Mouse (Mus musculus) heart, postnatal 0 days (tissue): ENCODE data around the gene Map4k5. TPM values are rescaled to one million over a fixed set of nuclear protein-coding genes. Genes with fewer than 3 reads are reported as not detected.

Source experiments
- ATAC-seq: fragments of 200-750 bp; cut with Nextera tagmentation; 2 replicates; pipeline ENCODE4 v1.8.0; 2017; ENCODE audit warnings: low read depth, moderate number of reproducible peaks, moderate library complexity; ENCODE audit not compliant: insufficient read depth
- DNase-seq: peaks from one replicate; pipeline ENCODE4 v3.0.0-alpha.2; 2016; ENCODE audit warnings: low spot score
- H3K27ac ChIP-seq: fragments of 300-500 bp; sonication (generic); 2 replicates; pipeline ENCODE4 v1.5.1; 2014; ENCODE audit warnings: low read depth, mild to moderate bottlenecking
- H3K27me3 ChIP-seq: fragments of 300-500 bp; sonication (generic); 2 replicates; pipeline ENCODE4 v1.6.1; 2014; ENCODE audit warnings: low read length, mixed read lengths; ENCODE audit not compliant: control insufficient read depth, insufficient read depth
- H3K36me3 ChIP-seq: fragments of 300-500 bp; sonication (generic); replicated peaks from 2 replicates; pipeline ENCODE4 v1.6.1; 2014; ENCODE audit warnings: low read length, mixed read lengths; ENCODE audit not compliant: control insufficient read depth, insufficient read depth
- H3K4me1 ChIP-seq: fragments of 300-500 bp; sonication (generic); 2 replicates; pipeline ENCODE4 v1.6.1; 2014; ENCODE audit warnings: antibody characterized with exemption; ENCODE audit not compliant: control insufficient read depth, insufficient read depth
- H3K4me2 ChIP-seq: fragments of 300-500 bp; sonication (generic); 2 replicates; pipeline ENCODE4 v1.6.1; 2014; ENCODE audit warnings: low read depth, mild to moderate bottlenecking, low read length, moderate library complexity
- H3K4me3 ChIP-seq: fragments of 300-500 bp; sonication (generic); 2 replicates; pipeline ENCODE4 v1.5.1; 2014; ENCODE audit warnings: low read depth, low read length
- H3K9ac ChIP-seq: fragments of 300-500 bp; sonication (generic); replicated peaks from 2 replicates; pipeline ENCODE4 v1.6.1; 2014; ENCODE audit warnings: low read depth, low read length, mixed read lengths
- H3K9me3 ChIP-seq: fragments of 300-500 bp; sonication (generic); replicated peaks from 2 replicates; pipeline ENCODE4 v1.6.1; 2016; ENCODE audit warnings: low read length; ENCODE audit not compliant: control insufficient read depth
- CTCF ChIP-seq: IDR thresholded peaks from 2 replicates; pipeline ENCODE4 v1.5.1; 2016; ENCODE audit warnings: antibody characterized with exemption, control low read depth, low read depth
- EP300 ChIP-seq: IDR thresholded peaks from 2 replicates; pipeline ENCODE4 v1.6.1; 2016; ENCODE audit warnings: antibody characterized with exemption, low read depth
- WGBS: fragments of 180-500 bp; shearing (Covaris S2); extraction: QIAGEN DNeasy Blood & Tissue Kit; methylation state at CpG from one replicate; pipeline ENCODE4 v1.1.7; 2014; 5-methylcytosine and 5-hydroxymethylcytosine counted together
- microRNA counts: library from miRNA; unstranded; fragments of <30 nt; microRNA quantifications from one replicate; lab custom pipeline; 2015
- microRNA-seq: library from miRNA; unstranded; fragments of <30 nt; microRNA quantifications from one replicate; pipeline ENCODE4, GENCODE M21; 2016
- polyA plus RNA-seq: library from polyadenylated mRNA; unstranded; fragments of >200 nt; fragmentation: Nextera tagmentation; extraction: Ambion mirVana; gene quantifications from 2 replicates; pipeline ENCODE4 v1.2.1, GENCODE M21; 2015
- total RNA-seq: library from RNA; depleted of rRNA; stranded (reverse); fragments of >200 nt; gene quantifications from 2 replicates; pipeline ENCODE4 v1.2.3, GENCODE M21; 2014; ENCODE audit warnings: low replicate concordance; rRNA removed

Gene Map4k5
- total and polyA plus RNA-seq, 2 experiments from 2014 or later = 20.2 to 55.8 TPM

DNA sequence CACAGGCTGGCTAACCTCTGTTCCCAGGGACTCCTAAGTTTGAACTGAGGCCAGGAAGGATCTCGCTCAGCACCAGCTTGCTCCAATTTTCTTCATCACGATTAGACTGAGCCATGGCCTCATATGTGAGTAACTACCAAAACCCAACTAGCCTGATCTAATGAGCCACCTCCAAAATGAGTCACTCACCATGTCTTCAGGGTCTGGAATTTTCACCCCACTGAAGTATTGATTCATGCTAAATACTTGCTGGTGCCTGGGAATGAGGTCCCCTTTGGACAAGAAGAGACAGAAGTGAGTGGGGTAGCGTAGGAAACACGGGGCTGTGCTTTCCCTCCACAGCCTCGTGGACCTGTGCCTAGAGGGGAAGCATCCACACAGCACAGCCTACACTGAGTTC lies 139.1 kb downstream of the Map4k5 start:
- H3K4me2 ChIP-seq = no peak overlapping the region
- peaks cover 6% of the 10 kb centered on the region for H3K36me3 ChIP-seq
- peaks cover 21% of the 10 kb centered on the region for H3K4me1 ChIP-seq
- WGBS = 73% methylated on average over 5 of the region's 5 CpGs
- no peaks in the 10 kb centered on the region for H3K9me3 ChIP-seq
- DNase-seq (no peak), ATAC-seq (no peak)
- no peak overlapping the region for H3K9ac ChIP-seq
- no peak overlapping the region for H3K27ac ChIP-seq
- no peaks in the 10 kb centered on the region for H3K27me3 ChIP-seq
- TF ChIP-seq CTCF = no peak
- TF ChIP-seq EP300 = no peak
- no peak overlapping the region for H3K4me3 ChIP-seq

MicroRNA genes within 50 kb of the gene (microRNA counts, 519-probe panel; counts per million panel counts)
- microRNA mmu-miR-681 (lab: Ali Mortazavi, UCI) = not detected

Small RNA genes within 50 kb of the gene (microRNA-seq; reads per million reads assigned to microRNA genes)
- not detected for gene Mir681

Other genes with a start within 250 kb of the Map4k5 start
- gene Sos2, start 211.3 kb downstream of the Map4k5 start, total RNA-seq = 10.8 and 12.9 TPM in 2 replicates
- 5.2 and 5.7 TPM in 2 replicates for gene Sos2, start 211.3 kb downstream of the Map4k5 start, polyA plus RNA-seq
- gene L2hgdh, start 168.3 kb downstream of the Map4k5 start, total RNA-seq = 22.0 and 24.7 TPM in 2 replicates
- 13.9 and 14.7 TPM in 2 replicates for gene L2hgdh, start 168.3 kb downstream of the Map4k5 start, polyA plus RNA-seq
- 8.9 and 20.6 TPM in 2 replicates for gene Atp5s, start 168.2 kb downstream of the Map4k5 start, total RNA-seq
- 40.9 and 41.4 TPM in 2 replicates for gene Atp5s, start 168.2 kb downstream of the Map4k5 start, polyA plus RNA-seq
- gene Cdkl1, start 101.9 kb downstream of the Map4k5 start, total RNA-seq = 3.8 and 6.6 TPM in 2 replicates
- 6.0 and 6.5 TPM in 2 replicates for gene Cdkl1, start 101.9 kb downstream of the Map4k5 start, polyA plus RNA-seq
- 2.3 and 5.8 TPM in 2 replicates for gene Atl1, start 586 bp downstream of the Map4k5 start, total RNA-seq
- 7.5 and 8.6 TPM in 2 replicates for gene Atl1, start 586 bp downstream of the Map4k5 start, polyA plus RNA-seq
- gene Sav1, start 93.8 kb upstream of the Map4k5 start, total RNA-seq = 35.5 and 48.1 TPM in 2 replicates
- gene Sav1, start 93.8 kb upstream of the Map4k5 start, polyA plus RNA-seq = 4.0 and 4.3 TPM in 2 replicates
- 9.8 and 15.3 TPM in 2 replicates for gene Nin, start 220.5 kb upstream of the Map4k5 start, total RNA-seq
- 4.3 and 5.1 TPM in 2 replicates for gene Nin, start 220.5 kb upstream of the Map4k5 start, polyA plus RNA-seq